Mouse (Mus musculus) activated CD4-positive, CD25-positive, alpha-beta regulatory T cell, adult 4 months (primary cell): Measurements from ENCODE around the gene Mgat5b. TPM values are rescaled to one million over a fixed set of nuclear protein-coding genes. Genes with fewer than 3 reads are reported as not detected.

ENCODE experiments used
- ATAC-seq: one replicate; pipeline ENCODE4 v1.8.0; 2017
- polyA plus RNA-seq, 2 experiments: library from polyadenylated mRNA; unstranded; fragments of 100-300 nt; shearing (Covaris generic); gene quantifications; one replicate each; pipeline ENCODE4 v1.2.1; 2017

Gene Mgat5b
- polyA plus RNA-seq, 2 experiments from 2014 or later = not detected

- ATAC-seq = no peak
These were observed 740 bp downstream of the Mgat5b start for GRCm38 (mm10) chr11:116919186-116920020.

- ATAC-seq = no peak
These were observed 2.1 kb downstream of the Mgat5b start for GRCm38 (mm10) chr11:116920746-116921145.

- no peak for ATAC-seq
These were observed 3.4 kb downstream of the Mgat5b start for GRCm38 (mm10) chr11:116922058-116922457.

- no peak for ATAC-seq
These were observed 9.4 kb downstream of the Mgat5b start for GRCm38 (mm10) chr11:116928031-116928430.

DNA sequence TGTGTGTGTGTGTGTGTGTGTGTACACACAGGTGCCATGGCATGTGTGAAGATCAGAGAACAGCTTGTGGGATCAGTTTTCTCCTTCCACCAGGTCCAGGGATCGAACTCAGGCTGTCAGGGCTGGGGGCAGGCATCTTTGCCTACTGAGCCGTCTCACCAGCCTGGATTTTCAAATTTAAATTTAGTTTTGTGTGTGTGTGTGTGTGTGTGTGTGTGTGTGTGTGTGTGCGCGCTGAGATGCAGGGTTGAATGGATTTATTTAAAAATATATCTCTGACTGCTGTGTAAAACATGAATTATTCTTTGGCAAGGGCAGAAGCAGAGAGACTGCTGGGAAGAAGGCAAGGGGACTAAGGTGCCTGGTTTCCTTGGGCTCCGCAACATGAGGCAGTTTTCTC is 16.2 kb downstream of the Mgat5b start:
- no peak for ATAC-seq

DNA sequence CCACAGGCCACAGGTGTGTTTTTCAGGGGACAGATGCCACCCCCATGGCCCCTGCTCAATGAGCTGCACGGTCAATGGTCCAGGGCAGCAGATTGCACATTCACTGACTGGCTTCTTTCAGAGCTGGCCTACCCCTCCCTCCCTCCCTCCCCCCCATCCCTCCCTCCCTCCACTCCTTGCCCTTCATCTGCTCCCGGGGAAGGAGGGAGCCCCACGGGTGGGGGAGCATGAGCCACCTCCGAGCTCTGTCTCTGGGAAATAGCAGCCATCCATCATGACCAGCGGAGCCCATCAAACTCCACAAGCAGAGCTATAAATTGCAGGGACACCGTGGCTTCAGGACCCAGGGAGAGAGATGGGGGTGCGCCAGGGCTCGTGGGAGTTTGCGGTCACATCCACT is 16.7 kb downstream of the Mgat5b start:
- ATAC-seq = no peak

- no peak for ATAC-seq
These were observed 17.3 kb downstream of the Mgat5b start for GRCm38 (mm10) chr11:116935917-116936316.

GRCm38 (mm10) chr11:116937141-116937540 is 18.5 kb downstream of the Mgat5b start:
- ATAC-seq = no peak

DNA sequence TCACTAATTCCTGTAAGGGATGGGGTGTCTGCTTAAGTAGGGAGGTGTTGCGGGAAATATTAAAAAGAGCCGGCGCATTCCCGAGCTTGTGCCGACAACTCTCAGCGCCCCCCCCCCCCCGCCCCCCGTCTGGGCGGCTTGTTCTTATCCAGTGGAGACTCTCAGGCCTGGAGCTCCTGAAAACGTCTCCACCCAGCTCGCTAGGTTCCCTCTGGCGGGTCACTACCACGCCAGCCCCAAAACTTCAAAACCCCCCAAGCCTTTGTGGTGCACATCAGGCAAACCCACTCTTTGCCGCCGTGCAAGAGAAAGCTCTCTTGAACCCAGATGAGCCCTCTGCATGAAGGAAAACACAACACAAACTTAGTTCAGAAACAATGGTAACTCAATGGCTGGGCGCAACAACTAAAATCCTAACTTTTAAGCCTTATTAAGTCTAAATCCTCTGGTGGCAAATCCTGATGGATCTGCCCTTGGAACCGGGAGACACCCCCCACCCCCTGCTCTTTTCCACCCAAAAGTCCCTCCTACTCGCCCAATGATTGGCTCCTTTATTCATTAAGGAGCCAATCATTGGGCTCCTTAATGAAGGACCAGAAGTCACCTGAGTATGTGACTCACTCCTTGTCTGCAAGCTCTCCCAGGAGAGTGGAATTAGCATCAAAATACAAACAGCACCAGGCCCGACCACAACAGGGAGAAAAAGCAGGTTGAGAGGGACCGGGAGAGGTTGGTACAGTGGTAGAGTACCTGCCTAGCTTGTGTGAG is 21.6 kb downstream of the Mgat5b start:
- ATAC-seq = no peak

DNA sequence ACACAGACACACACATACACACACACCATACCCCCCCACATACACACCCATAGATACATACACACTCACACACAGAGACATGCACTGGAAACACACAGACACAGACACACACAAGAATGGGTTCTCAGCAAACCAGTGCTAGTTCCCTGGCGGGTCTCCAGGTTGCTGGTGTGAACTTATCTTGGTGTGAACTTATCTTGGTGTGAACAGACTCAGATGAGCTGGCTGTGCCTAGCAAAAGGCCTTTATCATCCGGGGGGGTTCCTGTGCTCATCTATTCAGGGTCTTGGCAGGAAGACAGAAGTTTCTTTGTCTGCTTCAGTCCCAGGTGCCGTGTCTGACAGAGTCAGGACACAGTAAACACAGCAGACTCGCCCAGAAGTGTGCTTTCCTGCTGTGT is 25.7 kb downstream of the Mgat5b start:
- no peak for ATAC-seq

- ATAC-seq = peak; percentile 66
These were observed 31.2 kb downstream of the Mgat5b start for GRCm38 (mm10) chr11:116949832-116950231.

DNA sequence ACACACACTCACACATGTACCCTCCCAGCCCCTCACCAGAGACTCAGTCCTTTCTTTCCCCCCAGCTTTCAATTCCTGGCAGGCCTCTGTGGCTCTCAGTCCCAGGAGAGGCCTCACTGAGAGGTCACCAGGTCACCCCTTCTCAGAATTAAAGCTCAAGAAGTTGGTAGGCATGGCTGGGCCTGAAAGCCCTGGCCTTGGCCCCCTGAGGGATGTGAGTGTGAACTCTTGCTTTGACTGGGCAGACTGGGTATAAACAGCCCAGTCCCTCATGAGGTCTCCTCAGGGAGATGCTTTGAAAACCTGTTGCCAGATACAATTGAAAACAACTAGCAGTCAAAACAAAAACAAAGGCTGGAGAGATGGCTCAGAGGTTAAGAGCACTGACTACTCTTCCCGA is 32.8 kb downstream of the Mgat5b start:
- no peak for ATAC-seq

- no peak for ATAC-seq
These were observed 35.8 kb downstream of the Mgat5b start for GRCm38 (mm10) chr11:116954231-116955118.

- no peak for ATAC-seq
These were observed 39.9 kb downstream of the Mgat5b start for GRCm38 (mm10) chr11:116958601-116959000.

DNA sequence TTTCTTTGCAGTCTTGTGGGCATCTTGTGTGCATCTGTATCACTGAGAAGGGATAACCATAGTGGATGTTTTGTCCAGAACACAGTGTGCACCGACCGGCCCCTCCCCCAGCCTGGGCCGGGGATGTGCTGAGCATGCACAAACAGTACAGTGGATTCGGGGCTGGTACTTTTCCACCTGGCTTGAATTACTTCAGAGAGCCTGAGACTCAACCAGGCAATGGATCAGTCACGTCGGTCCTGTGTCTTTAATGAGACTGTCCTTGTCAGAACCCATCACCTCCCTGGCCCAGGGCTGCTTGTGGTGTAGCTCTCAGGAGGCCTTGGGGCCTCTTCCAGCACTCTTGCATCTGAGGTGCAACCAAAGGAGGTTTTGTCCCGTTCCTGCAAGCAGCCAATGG is 46.4 kb downstream of the Mgat5b start:
- no peak for ATAC-seq

DNA sequence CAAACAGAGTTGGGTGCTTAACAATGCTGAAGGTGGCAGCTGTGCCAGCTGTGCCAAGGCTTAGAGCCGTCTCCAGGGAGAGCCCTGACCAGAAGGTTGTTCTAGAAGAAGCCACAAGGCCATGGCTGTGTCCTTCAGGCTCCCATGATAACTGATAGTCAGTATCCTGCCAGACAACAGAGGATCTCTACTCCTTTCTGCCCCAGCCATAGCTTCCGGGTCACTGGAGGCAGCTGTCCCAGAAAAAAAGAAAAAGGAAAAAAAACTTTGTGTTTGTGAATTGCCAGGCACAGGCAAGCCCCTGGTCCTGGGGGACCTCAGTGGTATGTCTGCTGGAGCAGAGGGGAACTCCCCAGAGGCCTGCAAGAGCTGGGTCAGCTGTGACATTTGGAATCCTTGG is 47.3 kb downstream of the Mgat5b start:
- ATAC-seq = no peak

DNA sequence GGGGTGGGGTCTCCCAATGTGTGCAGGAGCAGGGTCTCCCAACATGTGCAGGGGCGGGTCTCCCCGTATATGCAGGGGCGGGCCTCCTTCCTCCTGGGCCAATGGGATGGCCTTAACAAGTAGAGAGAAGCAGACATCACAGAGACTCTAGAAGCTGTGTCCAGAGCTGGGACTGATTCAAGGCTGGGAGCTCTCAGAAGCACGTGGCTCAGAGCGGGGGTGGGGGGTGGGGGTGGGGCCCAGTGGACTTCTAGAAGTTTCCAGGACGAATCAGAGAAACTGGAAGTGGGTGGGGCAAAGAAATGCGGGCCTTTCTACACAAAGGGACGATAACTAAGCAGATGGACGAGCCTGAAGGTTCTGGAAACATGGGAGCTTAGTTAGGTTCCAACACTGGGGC is 49.9 kb downstream of the Mgat5b start:
- no peak for ATAC-seq

DNA sequence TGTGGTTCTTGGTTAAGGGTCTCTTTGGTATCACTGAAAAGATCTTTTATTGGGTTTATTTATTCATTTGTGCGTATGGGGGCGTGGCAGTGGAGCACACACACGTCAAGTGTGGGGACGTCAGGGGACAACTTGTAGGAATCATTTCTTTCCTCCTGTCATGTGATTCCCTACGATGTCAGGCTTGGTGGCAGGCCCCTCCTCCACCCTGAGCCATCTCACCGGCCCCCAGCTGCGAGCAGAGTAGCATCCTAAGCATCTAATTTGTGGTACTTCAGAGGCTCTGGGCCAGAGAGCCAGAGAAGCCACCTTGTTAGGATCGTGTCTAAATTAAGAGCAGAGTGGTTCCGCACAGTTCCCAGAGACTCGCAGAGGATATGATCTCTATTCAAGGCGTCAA is 50.8 kb downstream of the Mgat5b start:
- no peak for ATAC-seq

- no peak for ATAC-seq
These were observed 52.2 kb downstream of the Mgat5b start for GRCm38 (mm10) chr11:116970847-116971246.

GRCm38 (mm10) chr11:116972828-116973227 is 54.2 kb downstream of the Mgat5b start:
- ATAC-seq = no peak

DNA sequence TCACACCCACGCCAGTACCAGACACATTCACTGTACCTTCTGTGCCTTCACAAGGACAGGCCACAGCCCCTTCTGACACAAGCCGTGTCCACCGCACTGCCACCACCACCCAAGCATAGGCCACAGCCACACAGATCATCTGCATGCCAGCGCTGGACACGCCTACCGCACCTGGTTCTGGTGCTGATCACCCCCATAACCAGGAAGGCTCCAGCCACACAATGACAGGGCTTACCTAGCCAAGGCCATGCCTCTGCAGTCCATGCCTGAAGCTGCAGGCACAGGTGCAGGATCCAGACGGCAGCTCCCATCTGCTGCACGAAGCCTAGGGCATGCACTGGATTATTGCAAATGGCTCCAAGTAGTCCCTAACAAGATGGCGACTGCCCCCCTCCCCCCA is 54.8 kb downstream of the Mgat5b start:
- ATAC-seq = no peak

- no peak for ATAC-seq
These were observed 55.7 kb downstream of the Mgat5b start for GRCm38 (mm10) chr11:116974341-116974740.

DNA sequence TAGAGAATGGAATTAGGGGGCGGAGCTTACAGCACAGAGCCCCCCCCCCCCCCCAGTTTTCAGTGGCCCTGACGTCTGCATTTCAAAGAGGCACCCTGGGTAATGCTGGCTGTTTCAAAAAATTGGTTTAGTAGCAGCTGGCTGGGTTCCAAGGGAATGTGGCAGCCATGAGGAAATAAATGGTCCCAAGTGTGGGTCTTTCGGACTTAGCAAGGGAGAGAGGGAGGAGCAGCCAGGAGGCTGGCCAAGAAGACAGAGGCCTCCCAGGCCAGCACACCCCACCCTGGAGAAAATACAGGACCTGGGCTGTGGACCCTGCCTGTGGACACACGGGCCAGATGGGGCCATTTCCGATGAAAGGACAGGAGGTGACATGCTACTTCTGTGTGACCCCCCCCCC is 61.6 kb downstream of the Mgat5b start:
- ATAC-seq = no peak
